Mouse (Mus musculus) embryonic fibroblast, embryonic 13.5 days (primary cell): ENCODE data around the gene Cacng2.

ENCODE experiments used
- CTCF ChIP-seq: IDR thresholded peaks from 2 replicates; pipeline ENCODE4 v1.5.1; 2011; ENCODE audit warnings: mild to moderate bottlenecking, control low read depth, low read length, moderate library complexity, borderline replicate concordance; ENCODE audit not compliant: insufficient read depth
- POLR2A ChIP-seq: IDR thresholded peaks from 2 replicates; pipeline ENCODE4 v1.6.1; 2011; ENCODE audit warnings: low read depth, mild to moderate bottlenecking, control low read depth, low read length, moderate library complexity

DNA sequence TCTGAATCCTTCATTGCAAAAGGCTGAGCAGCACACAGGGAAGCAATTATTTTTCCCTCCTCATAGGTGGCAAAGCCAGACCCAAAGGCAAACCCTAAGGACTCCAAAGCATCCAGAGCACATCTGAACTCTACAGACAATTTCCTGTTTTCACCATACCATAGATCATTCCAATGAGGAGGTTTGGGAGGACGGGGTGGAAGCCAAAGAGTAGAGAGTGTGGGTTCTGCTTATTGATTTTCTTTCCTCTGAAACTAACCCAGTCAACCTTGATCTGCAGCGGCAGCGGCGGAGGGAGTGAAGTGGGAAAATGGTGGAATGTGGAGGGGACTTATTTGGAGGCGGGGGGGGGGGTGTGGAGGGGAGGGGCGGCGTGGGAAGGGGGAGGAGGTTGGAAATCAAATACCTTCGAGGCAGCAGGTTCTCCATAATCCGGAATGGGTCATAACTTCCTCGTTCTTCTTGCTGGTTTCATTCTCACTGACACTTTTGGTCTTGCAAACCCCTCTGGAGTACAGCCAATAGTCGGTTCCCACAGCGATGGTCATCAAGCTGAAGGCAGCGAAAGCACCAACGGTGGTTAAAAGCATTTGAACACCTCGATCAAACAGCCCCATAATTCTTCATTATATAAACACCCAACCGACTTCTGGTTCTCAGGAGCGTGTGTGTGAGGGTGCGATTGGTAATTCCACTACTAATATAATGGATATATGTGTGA, 1.4 kb downstream of the Cacng2 start:
- TF ChIP-seq CTCF, result no peak
- TF ChIP-seq POLR2A, result no peak
